Mouse (Mus musculus) liver, adult 10 weeks (tissue): ENCODE results near the gene Trim43c. TPM values are rescaled to one million over a fixed set of nuclear protein-coding genes. Genes with fewer than 3 reads are reported as not detected.

ENCODE experiments used
- polyA plus RNA-seq: library from polyadenylated mRNA; stranded (reverse); fragments of 350-450 nt; fragmentation: Illumina TruSeq; extraction: RNeasy Lipid Tissue Mini Kit (QIAGEN cat#74804); gene quantifications from one replicate; pipeline ENCODE4 v1.2.3, GENCODE M21; 2014; ENCODE audit warnings: low read depth, low replicate concordance

The Trim43c gene
- not detected for polyA plus RNA-seq

DNA sequence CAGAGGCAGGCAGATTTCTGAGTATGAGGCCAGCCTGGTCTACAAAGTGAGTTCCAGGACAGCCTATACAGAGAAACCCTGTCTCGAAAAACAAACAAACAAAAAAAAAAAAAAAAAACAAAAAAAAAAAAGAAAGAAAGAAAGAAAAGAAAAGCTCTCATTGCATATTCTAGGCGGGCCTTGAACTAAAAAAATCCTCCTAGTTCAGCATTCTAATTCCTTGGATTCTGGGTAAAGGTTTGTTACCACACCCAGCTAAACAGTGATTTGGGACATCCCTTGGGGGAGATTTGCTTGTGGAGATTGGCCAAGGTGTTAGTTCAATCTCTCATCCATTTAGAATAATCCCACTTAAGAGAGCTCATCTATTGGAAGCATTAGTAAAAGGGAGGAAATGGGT lies at the start of gene Trim43c:
Gene Trim43c, plus strand, starts transcription at position 301 of the 400 bp plus-strand sequence.

Other genes with a start within 250 kb of the Trim43c start
- 81.6 TPM for gene Mthfsl, start 118.9 kb upstream of the Trim43c start, polyA plus RNA-seq
- 1.2 TPM for gene Bcl2a1d, start 107.2 kb upstream of the Trim43c start, polyA plus RNA-seq
- 1.6 TPM for gene Bcl2a1a, start 117.7 kb downstream of the Trim43c start, polyA plus RNA-seq